Mouse (Mus musculus): ENCODE data around the gene Nptn. TPM values are rescaled to one million over a fixed set of nuclear protein-coding genes. Genes with fewer than 3 reads are reported as not detected.

Gene Nptn
- polyA plus RNA-seq (2012; rRNA removed): 708 and 807 TPM in 2 replicates

DNA sequence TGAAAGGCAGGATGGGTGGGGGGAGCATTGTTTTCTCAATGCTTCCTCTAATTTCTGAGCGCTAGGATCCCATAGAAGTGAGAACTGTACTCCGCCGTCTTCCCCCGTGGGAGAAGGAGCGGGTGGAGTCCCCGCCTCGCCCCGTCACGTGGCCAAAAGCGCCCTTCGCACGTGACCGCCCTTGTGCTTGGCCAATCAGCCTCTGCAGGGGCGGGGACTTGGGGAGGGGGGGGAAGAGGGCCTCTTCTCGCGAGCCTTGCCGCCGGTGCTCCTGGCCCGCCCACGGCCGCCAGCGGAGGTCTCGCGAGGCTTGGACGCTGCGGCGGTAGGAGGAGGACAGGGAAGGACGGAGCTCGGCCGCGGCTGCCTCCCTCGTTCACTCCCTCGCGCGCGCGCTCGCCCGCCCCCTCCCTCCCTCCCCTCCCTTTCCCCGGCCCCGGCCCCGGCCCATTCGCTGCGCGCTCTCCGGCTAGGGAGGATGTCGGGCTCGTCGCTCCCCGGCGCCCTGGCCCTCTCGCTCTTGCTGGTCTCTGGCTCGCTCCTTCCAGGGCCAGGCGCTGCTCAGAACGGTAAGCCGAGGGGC lies at the start of gene Nptn:
TSS of gene Nptn (plus strand) at position 283 of the 583 bp plus-strand sequence.
- DNase-seq (ENCODE audit: low spot score): peak; percentile 89

DNA sequence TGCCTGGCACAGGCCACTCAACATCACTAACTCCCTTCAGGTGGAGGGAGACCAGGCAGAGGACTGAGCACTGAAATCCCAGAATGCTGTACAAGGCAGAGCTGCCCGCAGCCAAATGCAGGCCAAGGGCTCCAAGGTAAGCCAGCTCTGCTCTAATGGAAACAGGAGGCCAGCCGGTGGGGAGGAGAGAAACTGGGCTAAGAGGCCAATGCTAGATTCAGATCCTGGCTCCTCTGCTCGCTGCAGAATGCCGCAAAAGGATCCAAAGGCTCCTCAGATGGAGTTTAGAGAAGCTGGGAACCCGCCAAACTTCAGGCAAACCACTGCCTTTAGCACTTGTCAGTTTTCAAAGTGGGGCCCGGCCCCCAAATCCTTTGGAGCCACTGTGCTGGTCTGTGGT lies 48.7 kb upstream of the Nptn start:
- no peak for DNase-seq (ENCODE audit: low spot score)

DNA sequence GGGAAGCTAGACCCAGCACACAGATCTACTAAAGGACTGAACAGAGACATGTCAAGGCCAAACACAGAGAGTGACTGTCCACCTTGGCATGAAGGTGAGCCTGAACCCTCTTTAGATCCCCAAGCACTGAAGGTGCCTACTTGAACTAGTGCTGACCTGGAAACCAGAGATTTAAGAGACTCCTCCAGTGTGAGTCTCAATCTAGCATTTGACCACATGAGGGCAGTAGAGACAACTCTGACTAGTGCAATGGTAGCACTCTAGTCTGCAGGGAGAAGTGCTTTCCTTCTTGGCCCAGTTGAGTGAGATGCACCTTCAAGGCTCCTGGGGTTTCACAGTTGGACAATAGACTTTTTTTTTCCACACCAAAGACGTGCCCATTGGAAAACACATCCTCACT lies 47.3 kb upstream of the Nptn start:
- DNase-seq (ENCODE audit: low spot score): no peak

DNA sequence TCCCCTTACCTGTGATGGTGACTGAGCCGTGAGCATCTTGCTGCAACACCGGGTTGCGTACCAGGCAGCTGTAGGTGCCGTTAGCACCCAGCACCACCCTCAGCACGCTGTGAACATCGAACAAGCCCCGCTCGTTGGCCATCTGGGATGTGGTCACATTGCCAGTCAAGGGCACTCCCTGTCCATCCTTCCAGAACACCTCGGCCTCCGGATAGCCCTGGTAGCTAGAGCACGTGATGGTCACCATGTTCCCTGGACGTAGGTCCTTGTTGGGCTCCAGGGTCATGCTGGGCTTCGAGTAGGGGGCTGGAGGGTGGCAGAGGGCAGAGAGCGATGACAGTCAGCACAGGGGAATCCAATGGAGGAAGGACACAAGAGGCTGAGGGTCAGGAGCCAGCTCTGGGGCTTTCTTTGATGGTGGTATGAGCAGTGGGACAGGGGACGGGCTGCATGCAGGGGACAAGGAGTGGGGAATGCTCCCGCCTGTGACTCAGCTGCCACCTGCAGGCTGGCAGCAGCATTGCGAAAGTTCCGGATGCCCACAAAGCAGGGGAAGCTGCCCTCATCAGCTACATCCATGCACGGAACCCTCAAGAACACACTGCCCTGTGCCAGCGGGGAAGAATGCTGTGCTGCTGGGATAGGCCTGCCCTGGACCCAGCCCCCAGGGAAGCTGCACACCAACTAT lies 46.4 kb upstream of the Nptn start:
- no peak for DNase-seq (ENCODE audit: low spot score)

DNA sequence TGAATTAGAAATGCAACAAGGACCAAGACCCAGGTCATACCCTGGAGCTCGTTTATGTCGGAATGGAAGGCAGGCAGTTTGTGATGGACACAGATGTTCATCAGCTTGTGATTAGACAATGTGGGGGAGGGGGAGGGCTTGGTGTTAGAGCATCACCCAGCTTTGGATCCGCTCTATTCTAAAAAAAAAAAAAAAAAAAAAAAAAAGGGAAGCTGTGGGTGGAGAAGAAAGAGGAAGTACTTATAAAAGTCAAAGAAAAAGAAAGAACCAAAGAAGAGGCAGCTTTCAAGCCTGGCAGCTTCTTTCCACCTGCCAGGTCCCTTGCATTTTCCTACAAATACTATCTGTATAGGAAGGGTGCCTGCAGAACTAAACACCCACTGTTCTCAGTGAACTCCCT lies 44.3 kb upstream of the Nptn start:
- no peak for DNase-seq (ENCODE audit: low spot score)

DNA sequence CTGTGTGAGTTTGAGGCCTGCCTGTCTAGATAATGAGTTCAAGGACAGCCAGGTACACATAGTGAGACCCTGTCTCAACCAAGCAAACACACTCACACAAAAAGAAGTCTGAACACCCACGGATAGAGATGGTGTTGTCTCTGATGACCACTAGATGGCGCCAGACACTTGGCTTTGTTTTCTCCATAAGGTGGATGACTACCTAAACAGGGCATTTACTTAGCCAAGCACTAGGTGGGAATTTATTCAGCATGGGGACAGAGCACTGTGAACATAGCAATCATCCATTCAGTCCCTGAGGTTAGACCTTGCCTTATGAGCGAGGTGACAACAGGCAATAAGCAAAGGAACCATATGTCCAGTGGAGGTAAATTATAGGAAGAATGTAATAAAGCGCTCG lies 42.2 kb upstream of the Nptn start:
- DNase-seq (ENCODE audit: low spot score): no peak

- peak; percentile 52 for DNase-seq (ENCODE audit: low spot score)
Measured at GRCm38 (mm10) chr9:58541895-58542338, 40.1 kb upstream of the Nptn start.

GRCm38 (mm10) chr9:58544879-58545324 lies 37.1 kb upstream of the Nptn start:
- no peak for DNase-seq (ENCODE audit: low spot score)

GRCm38 (mm10) chr9:58545428-58545827 lies 36.6 kb upstream of the Nptn start:
- no peak for DNase-seq (ENCODE audit: low spot score)

GRCm38 (mm10) chr9:58546630-58547360 lies 35.2 kb upstream of the Nptn start:
- DNase-seq (ENCODE audit: low spot score): no peak

DNA sequence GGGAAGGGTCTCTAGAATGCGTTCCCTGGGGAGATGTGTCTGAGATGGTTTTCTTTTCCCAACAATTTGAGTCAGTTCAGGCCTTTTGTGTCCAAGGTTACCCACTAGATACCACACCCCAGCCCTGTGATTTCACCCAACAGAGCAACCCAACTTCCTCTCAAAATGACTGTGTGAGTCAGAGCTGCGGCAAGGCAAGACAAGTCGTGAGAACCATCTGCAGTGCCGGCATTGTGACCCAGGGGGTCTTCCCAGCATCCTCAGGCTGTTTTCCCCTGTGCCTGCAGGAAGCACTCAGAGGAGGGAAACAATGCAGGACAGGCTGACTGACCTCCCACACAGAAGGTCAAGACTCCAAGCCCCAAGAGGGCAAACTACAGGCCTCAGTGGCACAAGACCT lies 33.1 kb upstream of the Nptn start:
- DNase-seq (ENCODE audit: low spot score): no peak

DNA sequence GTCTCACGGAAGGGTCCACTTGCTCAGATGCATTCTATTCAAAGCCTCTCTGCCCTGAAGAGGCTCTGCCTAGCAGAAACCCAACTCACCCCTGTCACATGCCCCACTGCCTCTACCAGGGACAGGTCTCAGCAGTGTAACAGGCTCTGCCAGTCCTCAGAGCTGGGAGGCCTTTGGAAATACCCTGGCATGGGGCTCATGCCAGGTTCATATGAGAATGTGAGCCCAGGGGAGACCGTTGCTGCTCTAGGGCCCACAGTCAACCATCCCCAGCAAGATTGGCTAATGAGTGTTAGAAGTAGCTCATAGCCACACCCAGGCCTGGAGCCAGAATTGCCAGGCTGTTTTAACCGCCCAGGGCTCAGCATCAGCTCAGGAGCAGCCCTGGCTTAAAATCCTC lies 32.3 kb upstream of the Nptn start:
- no peak for DNase-seq (ENCODE audit: low spot score)

DNA sequence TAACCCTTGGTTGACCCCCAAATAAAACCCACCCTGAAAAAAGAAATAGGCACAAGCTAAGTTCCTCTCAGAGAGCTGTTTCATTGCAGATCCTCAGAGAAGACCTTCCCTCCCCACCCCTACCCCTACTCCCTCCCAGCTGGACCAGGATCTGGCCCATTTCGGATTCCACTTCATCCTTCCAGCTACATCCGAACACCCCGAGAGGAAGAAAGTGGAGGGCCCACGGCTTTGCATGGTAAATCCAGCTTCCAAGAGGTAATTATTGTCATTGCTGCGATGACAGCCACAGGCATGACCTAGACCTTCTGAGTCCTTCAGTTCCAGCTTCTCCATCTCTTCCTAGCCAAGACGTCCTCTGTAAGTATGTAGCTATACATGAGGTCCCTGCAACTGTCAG lies 31.1 kb upstream of the Nptn start:
- no peak for DNase-seq (ENCODE audit: low spot score)

DNA sequence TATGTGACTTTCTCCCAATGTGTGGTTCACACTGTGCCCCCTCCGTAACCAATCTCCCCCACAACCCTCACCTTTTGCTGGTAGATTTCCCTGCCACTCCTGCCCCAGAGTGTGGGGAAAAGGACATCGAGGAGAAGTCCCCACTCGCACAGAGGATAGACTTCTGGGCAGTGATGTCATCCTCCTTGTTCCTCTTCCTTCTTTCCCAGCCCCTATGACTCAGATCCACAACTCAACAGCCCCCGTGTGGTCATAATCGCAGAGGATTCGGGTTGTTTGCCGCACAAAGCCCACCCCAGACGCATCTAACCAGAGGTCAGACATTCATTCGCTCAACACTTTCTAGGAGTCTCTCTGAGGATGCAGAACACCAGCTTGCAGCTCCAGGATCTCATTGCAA lies 30.0 kb upstream of the Nptn start:
- no peak for DNase-seq (ENCODE audit: low spot score)

DNA sequence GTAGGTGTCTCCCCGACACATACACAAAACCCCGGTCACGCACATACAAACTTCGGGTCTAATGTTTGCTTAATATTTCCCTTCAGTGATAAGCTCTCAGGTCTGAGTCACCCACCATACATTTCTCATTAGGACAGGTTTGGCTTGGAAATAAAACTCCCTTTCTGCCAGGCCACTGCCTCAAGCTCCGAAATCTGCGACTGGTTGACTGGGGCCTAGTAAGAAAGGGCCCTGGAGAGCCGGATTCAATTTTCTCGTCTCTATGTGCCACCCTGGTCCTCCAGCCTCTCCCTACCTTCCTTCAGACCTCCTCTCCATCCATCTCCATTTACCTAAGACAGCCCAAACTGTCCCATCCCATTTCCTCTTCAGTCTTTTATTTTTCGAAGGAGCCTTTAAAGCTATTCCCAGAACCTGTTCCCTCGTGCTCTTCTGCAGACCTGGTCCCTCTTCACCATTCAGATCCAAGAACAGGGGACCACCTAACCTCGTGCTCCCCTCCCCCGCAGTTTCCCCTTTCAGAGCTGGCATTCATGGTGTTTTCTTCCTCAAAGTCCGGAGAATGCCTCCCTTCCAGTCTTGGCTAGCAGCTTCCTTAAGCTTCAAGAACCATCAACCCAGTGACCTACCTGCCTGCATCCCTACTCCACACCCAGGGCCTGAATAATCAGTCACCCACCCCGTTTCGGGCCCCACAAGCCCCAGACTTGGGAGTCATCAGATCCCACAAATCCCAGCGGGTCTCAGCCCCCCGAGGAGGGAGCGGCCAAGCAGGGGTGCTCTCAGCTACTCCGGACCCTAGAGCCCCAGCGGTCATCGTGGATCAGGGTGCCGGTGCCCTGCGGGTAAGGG lies 27.8 kb upstream of the Nptn start:
- no peak for DNase-seq (ENCODE audit: low spot score)

- DNase-seq (ENCODE audit: low spot score): peak; percentile 53
Measured at GRCm38 (mm10) chr9:58554908-58555684, 26.9 kb upstream of the Nptn start, which contains the start of gene Cd276. Gene Cd276 (minus strand): TSS chr9:58555437.

DNA sequence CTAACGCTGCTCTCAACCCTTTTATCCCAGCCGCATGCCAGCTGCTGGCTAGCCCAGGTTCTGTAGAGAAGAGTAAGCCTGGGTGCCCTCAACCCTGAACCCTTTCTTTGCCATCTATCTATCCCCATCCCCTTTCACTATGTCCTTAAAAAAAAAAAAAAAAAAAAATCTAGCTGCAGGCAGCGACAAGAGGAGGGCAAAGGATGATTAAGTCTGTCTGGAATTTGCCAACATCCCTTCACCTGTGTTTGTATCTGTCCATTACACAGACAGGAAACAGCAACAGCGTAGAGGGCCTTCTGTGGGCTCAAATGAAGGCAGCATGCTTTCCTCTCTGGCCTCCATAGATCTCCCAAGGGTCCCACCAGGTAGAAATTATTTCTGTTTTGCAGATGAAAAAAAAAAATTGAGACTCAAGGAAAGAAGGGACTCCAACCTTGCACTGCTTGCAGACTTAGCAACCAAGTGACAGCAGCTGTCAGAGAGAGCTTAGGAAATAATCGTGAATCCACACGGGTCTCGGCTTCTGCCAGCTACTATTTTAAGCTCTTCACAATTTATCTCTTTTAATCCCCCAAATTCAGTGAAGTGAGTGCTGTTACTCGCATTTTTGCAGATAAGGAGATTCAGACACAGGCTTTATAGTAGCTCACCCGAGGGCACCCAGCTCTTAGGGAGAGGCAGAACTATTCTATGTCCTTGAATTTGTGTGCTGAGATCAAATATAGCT lies 26.2 kb upstream of the Nptn start:
- no peak for DNase-seq (ENCODE audit: low spot score)

- no peak for DNase-seq (ENCODE audit: low spot score)
Measured at GRCm38 (mm10) chr9:58556627-58557026, 25.4 kb upstream of the Nptn start.

- no peak for DNase-seq (ENCODE audit: low spot score)
Measured at GRCm38 (mm10) chr9:58557457-58558455, 24.3 kb upstream of the Nptn start.
